Mouse (Mus musculus) limb, embryonic 12.5 days (tissue): ENCODE data around the gene Fgfr4. TPM values are rescaled to one million over a fixed set of nuclear protein-coding genes. Genes with fewer than 3 reads are reported as not detected.

Experiments used
- ATAC-seq: fragments of 200-750 bp; cut with Nextera tagmentation; 2 replicates; pipeline ENCODE4 v1.8.0; 2017; ENCODE audit warnings: low read depth, moderate TSS enrichment; ENCODE audit not compliant: insufficient number of reproducible peaks, insufficient read depth, low FRiP score, low TSS enrichment
- H3K27ac ChIP-seq: fragments of 300-500 bp; sonication (generic); 2 replicates; pipeline ENCODE4 v1.5.1; 2016; ENCODE audit warnings: mild to moderate bottlenecking, moderate library complexity
- H3K27me3 ChIP-seq: fragments of 300-500 bp; sonication (generic); 2 replicates; pipeline ENCODE4 v1.6.1; 2016; ENCODE audit warnings: mild to moderate bottlenecking, moderate library complexity
- H3K36me3 ChIP-seq: fragments of 300-500 bp; sonication (generic); 2 replicates; pipeline ENCODE4 v1.6.1; 2016; ENCODE audit warnings: mild to moderate bottlenecking, moderate library complexity
- H3K4me1 ChIP-seq: fragments of 300-500 bp; sonication (generic); replicated peaks from 2 replicates; pipeline ENCODE4 v1.6.1; 2016
- H3K4me2 ChIP-seq: fragments of 300-500 bp; sonication (generic); 2 replicates; pipeline ENCODE4 v1.6.1; 2016; ENCODE audit warnings: mild to moderate bottlenecking, moderate library complexity
- H3K4me3 ChIP-seq: fragments of 300-500 bp; sonication (generic); replicated peaks from 2 replicates; pipeline ENCODE4 v1.5.1; 2016; ENCODE audit warnings: mild to moderate bottlenecking
- H3K9ac ChIP-seq: fragments of 300-500 bp; sonication (generic); replicated peaks from 2 replicates; pipeline ENCODE4 v1.6.1; 2016; ENCODE audit warnings: mild to moderate bottlenecking, moderate library complexity
- H3K9me3 ChIP-seq: fragments of 300-500 bp; sonication (generic); 2 replicates; pipeline ENCODE4 v1.6.1; 2016; ENCODE audit warnings: mild to moderate bottlenecking, moderate library complexity
- WGBS: fragments of 180-500 bp; shearing (Covaris S2); methylation state at CpG from one replicate; pipeline ENCODE4 v1.1.7; 2016; 5-methylcytosine and 5-hydroxymethylcytosine counted together
- polyA plus RNA-seq: library from polyadenylated mRNA; unstranded; fragments of >200 nt; fragmentation: Nextera tagmentation; extraction: Ambion mirVana; gene quantifications from 2 replicates; pipeline ENCODE4 v1.2.1, GENCODE M21; 2016

Fgfr4 gene
- polyA plus RNA-seq, 1 experiment from 2014 or later: 7.4 TPM

DNA sequence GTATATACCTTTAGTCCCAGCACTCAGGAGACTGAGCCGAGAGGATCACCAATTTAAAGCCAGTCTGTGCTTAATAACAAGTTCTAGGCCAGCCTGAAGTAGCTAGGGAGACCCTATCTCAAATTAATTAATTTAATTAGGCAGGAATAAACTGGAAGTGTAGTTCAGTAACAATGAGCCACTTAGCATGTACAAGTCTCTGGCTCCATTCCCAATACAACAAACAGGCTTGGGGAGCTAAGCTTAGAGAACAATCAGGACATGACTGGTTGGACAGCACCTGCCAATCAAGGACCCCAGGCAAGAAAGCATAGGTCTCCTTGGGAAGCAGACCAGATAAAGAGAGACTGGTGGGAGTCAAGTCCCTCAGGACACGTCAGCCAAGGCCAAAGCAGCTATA, 12.2 kb upstream of the Fgfr4 start:
- no peak overlapping the region for H3K9ac ChIP-seq
- H3K27ac ChIP-seq: no peak overlapping the region
- no peaks in the 10 kb centered on the region for H3K9me3 ChIP-seq
- H3K4me2 ChIP-seq: no peak overlapping the region
- ATAC-seq: no peak
- 72% methylated on average over 2 of the region's 2 CpGs for WGBS
- H3K36me3 ChIP-seq: no peaks in the 10 kb centered on the region
- no peaks in the 10 kb centered on the region for H3K27me3 ChIP-seq
- H3K4me1 ChIP-seq: no peaks in the 10 kb centered on the region
- H3K4me3 ChIP-seq: no peak overlapping the region

DNA sequence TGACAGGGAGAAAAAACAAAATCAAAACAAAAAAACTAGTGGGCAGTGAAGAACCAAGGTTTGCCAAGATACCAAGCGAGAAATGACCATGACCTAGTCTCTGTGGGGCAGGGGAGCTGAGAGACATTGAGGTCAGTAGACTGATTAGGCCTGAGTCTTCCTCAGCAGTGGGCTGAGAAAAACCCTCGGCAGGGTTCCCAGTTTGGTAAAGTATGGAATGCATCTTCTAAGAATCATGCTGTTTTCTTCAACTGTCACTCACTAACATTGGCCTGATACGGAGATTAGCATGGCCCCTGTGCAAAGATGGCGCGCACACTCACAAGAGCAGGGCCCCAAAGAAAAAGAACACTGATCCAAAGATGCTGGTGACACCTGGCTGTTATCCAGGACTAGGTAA, 1.5 kb downstream of the Fgfr4 start:
- H3K9me3 ChIP-seq: no peaks in the 10 kb centered on the region
- peak overlapping the region; percentile 95 for H3K4me2 ChIP-seq
- no peak for ATAC-seq
- peak overlapping the region; percentile 60; the same call in 1 of the 2 replicates for H3K4me3 ChIP-seq
- no peak overlapping the region for H3K27ac ChIP-seq
- H3K27me3 ChIP-seq: peaks cover 46% of the 10 kb centered on the region
- no peak overlapping the region for H3K9ac ChIP-seq
- 89% methylated on average over 5 of the region's 5 CpGs for WGBS
- H3K4me1 ChIP-seq: peaks cover 11% of the 10 kb centered on the region; the same call in 1 of the 2 replicates
- no peaks in the 10 kb centered on the region for H3K36me3 ChIP-seq

DNA sequence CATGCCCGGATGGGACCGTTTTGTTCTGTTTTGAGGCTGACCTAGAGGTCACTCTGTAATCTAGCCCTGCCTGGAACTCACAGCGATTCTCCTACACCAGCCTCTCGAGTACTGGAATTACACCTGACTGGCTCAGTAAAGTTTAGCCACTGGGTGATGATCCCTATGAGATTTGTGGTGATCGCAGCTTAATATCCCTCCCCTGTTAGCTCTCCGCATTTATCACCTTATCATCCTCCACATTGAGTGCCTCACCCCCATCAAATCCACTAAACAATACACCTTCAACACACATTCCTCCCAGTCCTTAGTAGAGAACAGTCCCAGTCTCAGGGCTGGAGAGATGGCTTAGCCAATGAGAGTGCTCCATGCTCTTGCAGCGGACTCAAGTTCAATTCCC, 9.9 kb downstream of the Fgfr4 start:
- Histone ChIP-seq H3K4me2 (no peak overlapping the region), H3K27me3 (no peaks in the 10 kb centered on the region), H3K9me3 (no peaks in the 10 kb centered on the region), H3K9ac (no peak overlapping the region), H3K4me1 (no peaks in the 10 kb centered on the region), H3K27ac (no peak overlapping the region), H3K4me3 (no peak overlapping the region), H3K36me3 (peaks cover 5% of the 10 kb centered on the region; the same call in 1 of the 2 replicates)
- ATAC-seq: no peak
- WGBS: 43% methylated on average over 7 of the region's 7 CpGs

DNA sequence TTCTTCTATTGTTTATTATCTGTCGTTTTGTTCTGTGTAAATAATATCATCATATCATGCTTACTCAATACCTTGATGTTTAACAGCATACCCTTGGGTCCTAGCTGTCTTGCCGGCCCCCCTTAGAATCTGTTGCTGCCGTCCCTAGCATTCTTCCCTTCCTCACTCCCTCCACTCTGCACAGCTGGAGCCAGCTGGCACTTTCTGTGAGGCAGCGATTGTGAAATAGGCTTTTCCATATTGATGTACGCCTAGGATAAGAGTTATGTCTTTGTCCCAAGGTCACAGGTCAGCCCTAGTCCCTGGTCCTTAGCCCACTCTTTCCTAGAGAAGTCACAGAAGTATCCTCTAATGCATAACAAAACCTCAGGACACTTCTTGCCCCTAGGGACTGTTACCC, 11.1 kb downstream of the Fgfr4 start:
- H3K9me3 ChIP-seq: no peaks in the 10 kb centered on the region
- no peak overlapping the region for H3K27ac ChIP-seq
- H3K9ac ChIP-seq: no peak overlapping the region
- peaks cover 5% of the 10 kb centered on the region; the same call in 1 of the 2 replicates for H3K36me3 ChIP-seq
- H3K4me1 ChIP-seq: no peaks in the 10 kb centered on the region
- H3K27me3 ChIP-seq: no peaks in the 10 kb centered on the region
- no peak for ATAC-seq
- no peak overlapping the region for H3K4me3 ChIP-seq
- WGBS: 73% methylated on average over 5 of the region's 5 CpGs
- H3K4me2 ChIP-seq: no peak overlapping the region

DNA sequence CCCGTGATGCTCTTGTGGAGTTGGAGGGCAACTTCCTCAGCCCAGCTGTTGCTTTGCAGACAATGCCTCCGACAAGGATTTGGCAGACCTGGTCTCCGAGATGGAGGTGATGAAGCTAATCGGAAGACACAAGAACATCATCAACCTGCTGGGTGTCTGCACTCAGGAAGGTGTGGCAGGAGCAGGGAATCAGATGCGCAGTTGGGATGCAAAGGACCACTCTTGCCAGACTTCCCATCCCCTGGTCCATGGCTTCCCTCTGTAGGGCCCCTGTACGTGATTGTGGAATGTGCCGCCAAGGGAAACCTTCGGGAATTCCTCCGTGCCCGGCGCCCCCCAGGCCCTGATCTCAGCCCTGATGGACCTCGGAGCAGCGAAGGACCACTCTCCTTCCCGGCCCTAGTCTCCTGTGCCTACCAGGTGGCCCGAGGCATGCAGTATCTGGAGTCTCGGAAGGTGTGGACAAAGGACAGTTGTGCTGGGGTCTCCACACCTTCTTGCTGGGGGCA, 13.4 kb downstream of the Fgfr4 start:
- H3K4me3 ChIP-seq: no peak overlapping the region
- 90% methylated on average over 16 of the region's 16 CpGs for WGBS
- no peaks in the 10 kb centered on the region for H3K9me3 ChIP-seq
- H3K4me2 ChIP-seq: no peak overlapping the region
- H3K27ac ChIP-seq: no peak overlapping the region
- no peak for ATAC-seq
- H3K36me3 ChIP-seq: peaks cover 5% of the 10 kb centered on the region; the same call in 1 of the 2 replicates
- H3K27me3 ChIP-seq: no peaks in the 10 kb centered on the region
- no peak overlapping the region for H3K9ac ChIP-seq
- H3K4me1 ChIP-seq: peaks cover 7% of the 10 kb centered on the region

DNA sequence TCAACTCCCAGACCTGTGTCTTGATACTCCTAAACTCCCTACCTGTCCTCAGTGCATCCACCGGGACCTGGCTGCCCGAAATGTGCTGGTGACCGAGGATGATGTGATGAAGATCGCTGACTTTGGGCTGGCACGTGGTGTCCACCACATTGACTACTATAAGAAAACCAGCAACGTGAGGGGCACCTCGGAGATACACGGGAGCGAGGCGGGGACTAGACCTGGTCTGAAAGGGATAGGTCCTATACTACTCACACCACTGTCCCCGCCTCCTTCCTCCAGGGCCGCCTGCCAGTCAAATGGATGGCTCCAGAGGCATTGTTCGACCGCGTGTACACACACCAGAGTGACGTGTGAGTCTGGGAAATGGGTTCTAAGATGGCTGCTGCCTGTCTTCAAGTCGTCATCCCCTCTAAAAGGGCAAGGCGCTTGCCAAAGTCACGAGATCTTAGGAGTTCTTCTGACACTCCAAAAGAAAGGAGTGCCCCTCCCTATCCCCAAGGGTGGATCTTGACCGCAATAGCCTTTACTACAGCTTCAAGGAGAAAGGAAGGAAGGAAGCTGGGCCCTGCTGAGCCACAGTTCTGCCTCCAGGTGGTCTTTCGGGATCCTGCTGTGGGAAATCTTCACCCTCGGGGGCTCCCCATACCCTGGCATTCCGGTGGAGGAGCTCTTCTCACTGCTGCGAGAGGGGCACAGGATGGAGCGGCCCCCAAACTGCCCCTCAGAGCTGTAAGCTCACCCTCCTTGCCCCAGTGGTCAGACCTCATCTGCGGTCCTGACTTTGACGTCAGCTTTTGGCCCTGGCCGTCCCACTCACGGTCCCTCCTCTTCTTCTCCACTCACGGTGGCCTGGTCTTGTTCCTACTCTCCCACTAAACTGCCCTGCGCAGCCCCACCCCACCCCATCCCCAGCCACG, 14.6 kb downstream of the Fgfr4 start:
- 88% methylated on average over 32 of the region's 32 CpGs for WGBS
- Histone ChIP-seq H3K4me1 (peaks cover 17% of the 10 kb centered on the region), H3K27me3 (no peaks in the 10 kb centered on the region; the same call in 1 of the 2 replicates), H3K9me3 (no peaks in the 10 kb centered on the region), H3K36me3 (no peaks in the 10 kb centered on the region), H3K27ac (no peak overlapping the region), H3K4me3 (no peak overlapping the region), H3K9ac (no peak overlapping the region), H3K4me2 (no peak overlapping the region)
- ATAC-seq: no peak

DNA sequence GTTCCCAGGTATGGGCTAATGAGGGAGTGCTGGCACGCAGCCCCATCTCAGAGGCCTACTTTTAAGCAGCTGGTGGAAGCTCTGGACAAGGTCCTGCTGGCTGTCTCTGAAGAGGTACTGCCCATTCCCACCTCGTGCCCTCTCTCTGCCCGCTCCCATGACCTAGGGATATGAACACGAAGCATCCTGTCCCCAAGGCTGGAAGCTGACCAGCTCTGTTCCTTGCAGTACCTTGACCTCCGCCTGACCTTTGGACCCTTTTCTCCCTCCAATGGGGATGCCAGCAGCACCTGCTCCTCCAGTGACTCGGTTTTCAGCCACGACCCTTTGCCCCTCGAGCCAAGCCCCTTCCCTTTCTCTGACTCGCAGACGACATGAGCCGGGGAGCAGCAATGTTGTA, 15.4 kb downstream of the Fgfr4 start:
- Histone ChIP-seq H3K27me3 (no peaks in the 10 kb centered on the region; the same call in 1 of the 2 replicates), H3K27ac (no peak overlapping the region), H3K36me3 (no peaks in the 10 kb centered on the region), H3K4me2 (no peak overlapping the region), H3K9ac (no peak overlapping the region), H3K4me3 (no peak overlapping the region), H3K4me1 (peaks cover 21% of the 10 kb centered on the region), H3K9me3 (no peaks in the 10 kb centered on the region)
- WGBS: 81% methylated on average over 11 of the region's 11 CpGs
- no peak for ATAC-seq

DNA sequence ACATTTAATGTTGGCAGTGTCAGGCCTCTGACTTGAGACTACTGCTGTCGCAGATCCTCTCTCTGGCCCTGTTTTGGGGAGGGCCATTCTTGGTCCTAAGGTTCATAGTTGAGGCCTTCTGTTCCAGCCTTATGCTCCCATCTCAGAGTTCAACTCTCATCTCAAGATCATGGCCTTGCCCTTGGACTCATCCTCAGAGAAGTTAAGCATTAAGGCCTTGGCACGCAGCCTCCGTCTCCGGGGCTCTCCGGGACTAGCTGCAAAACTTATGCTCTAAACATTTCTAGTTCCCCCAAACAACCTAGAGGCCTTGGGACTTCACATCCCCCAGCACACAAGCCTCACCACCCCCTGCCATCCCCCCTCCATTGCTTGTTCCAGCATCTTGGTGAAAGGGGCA, 15.8 kb downstream of the Fgfr4 start:
- ATAC-seq: no peak
- Histone ChIP-seq H3K27ac (0 out of 2 replicates have a peak overlapping the region, but pooled peaks have one; percentile 45), H3K9ac (no peak overlapping the region), H3K4me2 (no peak overlapping the region), H3K27me3 (no peaks in the 10 kb centered on the region; the same call in 1 of the 2 replicates), H3K4me3 (no peak overlapping the region), H3K36me3 (no peaks in the 10 kb centered on the region), H3K4me1 (peaks cover 21% of the 10 kb centered on the region), H3K9me3 (no peaks in the 10 kb centered on the region)
- 94% methylated on average over 5 of the region's 5 CpGs for WGBS

DNA sequence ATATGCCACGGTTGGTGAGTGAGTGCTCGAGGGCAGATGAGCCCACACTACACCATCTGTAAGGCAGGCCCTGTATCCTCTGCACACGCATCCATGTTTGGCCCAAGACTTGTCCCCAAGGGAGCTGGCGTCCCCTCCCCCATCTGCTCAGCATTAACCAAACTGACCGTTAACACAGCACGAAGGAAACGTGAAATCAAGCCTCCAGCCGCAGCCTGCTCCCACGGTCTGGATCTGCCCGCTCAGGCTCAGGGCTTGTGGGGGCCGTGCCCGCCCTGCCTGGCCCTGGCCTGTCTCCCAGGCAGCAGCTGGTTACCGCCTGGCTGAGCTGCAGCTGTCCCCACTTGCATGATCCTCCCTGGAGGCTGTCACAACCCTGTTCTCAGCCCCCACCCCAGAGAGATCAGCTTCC, 16.5 kb downstream of the Fgfr4 start:
- H3K9me3 ChIP-seq: no peaks in the 10 kb centered on the region
- WGBS: 63% methylated on average over 13 of the region's 13 CpGs
- H3K27me3 ChIP-seq: no peaks in the 10 kb centered on the region; the same call in 1 of the 2 replicates
- H3K36me3 ChIP-seq: no peaks in the 10 kb centered on the region
- H3K27ac ChIP-seq: peak overlapping the region; percentile 45; the same call in 1 of the 2 replicates
- H3K4me1 ChIP-seq: peaks cover 21% of the 10 kb centered on the region
- 0 out of 2 replicates have a peak overlapping the region, but pooled peaks have one; percentile 8 for H3K9ac ChIP-seq
- H3K4me3 ChIP-seq: no peak overlapping the region
- no peak overlapping the region for H3K4me2 ChIP-seq
- ATAC-seq: peak; percentile 80

DNA sequence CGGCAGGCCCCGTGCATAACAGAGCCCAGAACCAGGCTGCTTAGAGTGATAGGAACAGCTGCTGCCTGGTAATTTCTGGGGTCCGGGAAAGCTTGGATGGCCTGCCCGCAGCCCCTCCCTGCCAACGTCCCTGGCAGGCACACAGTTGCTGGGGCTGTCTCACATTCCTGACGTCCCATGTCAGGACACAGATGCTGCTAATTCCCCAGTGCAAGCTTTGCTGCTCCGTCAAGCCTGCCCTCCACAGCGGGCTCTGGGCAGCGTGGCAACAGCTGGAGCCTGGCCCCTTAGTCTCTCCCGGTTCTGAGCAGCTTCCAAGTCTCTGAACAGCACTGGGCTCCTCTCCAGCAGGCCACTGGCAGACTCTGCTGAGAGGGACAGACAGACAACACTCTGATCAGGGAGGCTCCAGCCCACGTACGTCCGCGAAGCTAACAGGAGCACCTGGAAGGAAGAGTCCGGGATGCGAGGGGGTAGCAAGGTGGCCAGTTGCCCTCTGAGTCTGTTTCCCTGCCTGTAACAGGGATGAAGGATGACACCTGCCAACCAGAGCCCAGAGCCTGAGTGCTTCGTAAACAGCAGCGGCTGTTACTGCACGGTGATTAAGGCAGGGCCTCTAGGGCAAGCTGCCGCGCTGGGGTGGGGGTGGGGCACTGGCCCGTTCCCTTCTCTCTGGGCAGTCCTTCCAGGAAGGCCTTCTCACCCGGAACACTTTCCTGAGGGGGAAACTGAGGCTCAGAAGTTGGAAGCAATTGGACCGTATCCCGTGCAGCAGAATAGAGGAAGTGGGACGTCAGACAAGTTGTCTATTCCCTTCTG, 19.3 kb downstream of the Fgfr4 start:
- Histone ChIP-seq H3K4me3 (0 out of 2 replicates have a peak overlapping the region, but pooled peaks have one; percentile 15), H3K9ac (peak overlapping the region; percentile 34; the same call in 1 of the 2 replicates), H3K4me2 (peak overlapping the region; percentile 50), H3K4me1 (peaks cover 21% of the 10 kb centered on the region), H3K27me3 (no peaks in the 10 kb centered on the region; the same call in 1 of the 2 replicates), H3K36me3 (no peaks in the 10 kb centered on the region), H3K27ac (peak overlapping the region; percentile 64; the same call in 1 of the 2 replicates), H3K9me3 (no peaks in the 10 kb centered on the region)
- peak; percentile 18; the same call in 1 of the 2 replicates for ATAC-seq
- 13% methylated on average over 26 of the region's 26 CpGs for WGBS
